Mouse (Mus musculus): ENCODE results near the gene Ppp1r11. TPM values are rescaled to one million over a fixed set of nuclear protein-coding genes. Genes with fewer than 3 reads are reported as not detected.

Ppp1r11 gene
- total RNA-seq, 2 experiments from 2014 or later = 96.9 to 110 TPM

DNA sequence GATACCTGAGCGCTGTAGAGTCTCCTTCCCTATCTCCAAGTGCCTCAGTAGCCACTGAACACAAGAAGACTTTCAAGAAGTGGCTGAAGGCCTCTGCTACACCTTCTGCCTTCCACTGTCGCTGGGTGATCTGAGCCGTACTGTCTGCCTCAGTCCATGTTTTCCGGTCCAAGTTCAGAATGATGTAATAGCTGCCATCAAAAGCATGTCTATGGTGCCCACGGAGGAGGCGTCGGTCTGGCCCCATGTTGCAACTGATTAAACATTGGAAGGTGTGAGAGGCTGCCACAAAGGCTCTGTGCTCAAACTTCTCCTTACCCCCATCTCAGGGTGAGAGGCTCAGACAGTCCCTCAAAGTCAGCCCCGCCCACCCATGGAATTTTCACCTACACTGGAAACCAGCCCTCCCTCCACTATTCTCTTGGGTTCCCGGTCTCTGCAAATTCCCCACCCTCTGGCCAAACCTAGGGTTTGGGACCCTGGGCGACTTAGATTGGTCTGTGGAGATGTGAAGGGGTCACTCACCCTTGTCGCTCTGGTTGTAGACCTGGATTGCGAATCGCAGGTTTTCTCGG is 18.9 kb upstream of the Ppp1r11 start:
- peak; percentile 43 for ATAC-seq (replicated peaks; ENCODE audit: poor library complexity, severe bottlenecking)

GRCm38 (mm10) chr17:36966875-36967274 is 15.3 kb upstream of the Ppp1r11 start:
- peak; percentile 54 for ATAC-seq (replicated peaks; ENCODE audit: poor library complexity, severe bottlenecking)

GRCm38 (mm10) chr17:36961125-36961524 is 9.6 kb upstream of the Ppp1r11 start:
- ATAC-seq (replicated peaks; ENCODE audit: poor library complexity, severe bottlenecking) = no peak

DNA sequence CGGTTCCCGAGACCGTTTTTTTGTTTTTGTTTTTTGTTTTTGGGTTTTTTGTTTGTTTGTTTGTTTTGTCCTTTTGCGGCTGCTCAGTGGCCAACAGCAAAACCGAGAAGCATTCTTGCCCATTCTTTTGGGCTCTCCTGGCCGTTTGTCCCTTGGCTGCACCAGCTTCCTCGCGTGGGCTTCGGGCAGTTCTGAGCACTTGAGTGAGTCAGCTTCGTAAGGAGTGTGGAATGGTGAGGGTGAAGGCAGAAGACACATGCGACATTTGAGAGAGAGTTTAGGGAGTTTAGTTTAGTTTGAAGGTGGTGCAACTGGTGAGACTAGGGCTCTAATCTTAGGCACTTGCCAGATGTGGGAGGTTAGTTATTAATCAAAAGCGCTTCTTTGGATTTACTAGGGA is 7.3 kb upstream of the Ppp1r11 start:
- no peak for ATAC-seq (replicated peaks; ENCODE audit: poor library complexity, severe bottlenecking)

GRCm38 (mm10) chr17:36957999-36958743 is 6.6 kb upstream of the Ppp1r11 start, which contains the start of the genes Znrd1 and Znrd1as:
Gene Znrd1 (minus strand): TSS chr17:36958559.
Gene Znrd1as (plus strand): TSS chr17:36958592.
- peak; percentile 99 for ATAC-seq (replicated peaks; ENCODE audit: poor library complexity, severe bottlenecking)

- ATAC-seq (replicated peaks; ENCODE audit: poor library complexity, severe bottlenecking) = no peak
Observed at GRCm38 (mm10) chr17:36953062-36953461, 1.5 kb upstream of the Ppp1r11 start.

GRCm38 (mm10) chr17:36952631-36953030 is 1.1 kb upstream of the Ppp1r11 start:
- no peak for ATAC-seq (replicated peaks; ENCODE audit: poor library complexity, severe bottlenecking)

- no peak for ATAC-seq (replicated peaks; ENCODE audit: poor library complexity, severe bottlenecking)
Observed at GRCm38 (mm10) chr17:36949265-36949664, 2.3 kb downstream of the Ppp1r11 start.

DNA sequence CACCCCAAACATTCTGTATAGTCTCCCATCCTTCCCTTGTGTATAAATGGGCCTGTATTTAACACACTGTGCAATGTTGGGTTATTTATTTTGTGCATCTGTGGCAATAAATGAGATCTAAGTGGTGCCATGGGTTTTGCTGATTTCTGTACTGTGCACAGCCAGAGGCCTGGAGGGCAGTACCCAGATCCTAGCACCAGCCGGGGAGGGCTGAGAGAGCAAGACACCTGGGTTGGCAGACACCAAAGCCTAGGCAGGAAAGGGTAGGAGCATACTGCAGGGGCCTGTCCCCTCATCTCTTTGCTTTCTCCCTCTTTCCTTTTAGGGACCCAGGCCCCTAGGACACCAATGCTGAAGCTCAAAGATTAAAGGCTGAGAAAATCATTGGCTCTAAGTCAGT is 3.3 kb downstream of the Ppp1r11 start:
- no peak for ATAC-seq (replicated peaks; ENCODE audit: poor library complexity, severe bottlenecking)

GRCm38 (mm10) chr17:36947051-36947819 is 4.3 kb downstream of the Ppp1r11 start:
- peak; percentile 17 for ATAC-seq (replicated peaks; ENCODE audit: poor library complexity, severe bottlenecking)

GRCm38 (mm10) chr17:36944121-36944775 is 7.3 kb downstream of the Ppp1r11 start:
- no peak for ATAC-seq (replicated peaks; ENCODE audit: poor library complexity, severe bottlenecking)

- ATAC-seq (replicated peaks; ENCODE audit: poor library complexity, severe bottlenecking) = no peak
Observed at GRCm38 (mm10) chr17:36943691-36944090, 7.8 kb downstream of the Ppp1r11 start.

GRCm38 (mm10) chr17:36942791-36943471 is 8.6 kb downstream of the Ppp1r11 start, which contains the start of gene Rnf39:
Gene Rnf39 (plus strand): TSS chr17:36942918.
- ATAC-seq (replicated peaks; ENCODE audit: poor library complexity, severe bottlenecking) = peak; percentile 36

DNA sequence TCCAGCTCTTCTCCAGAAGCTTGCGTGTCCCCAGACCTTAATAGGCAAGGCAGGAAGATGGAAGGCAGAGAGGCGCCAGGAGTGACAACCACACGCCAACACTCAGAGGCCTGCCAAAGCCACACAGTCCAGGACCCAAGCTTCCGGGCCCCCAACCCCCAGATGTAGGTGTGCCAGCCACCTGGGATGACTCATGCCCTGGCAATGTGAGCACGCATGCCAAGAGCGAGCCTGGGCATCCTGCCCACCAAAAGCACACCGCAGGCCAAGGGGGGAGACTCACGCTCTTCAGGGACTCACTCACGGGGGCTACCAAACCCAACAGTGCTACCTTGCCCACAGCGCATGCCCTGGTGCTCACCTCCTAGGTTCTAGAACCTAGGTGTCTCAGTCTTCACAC is 9.2 kb downstream of the Ppp1r11 start:
- peak; percentile 1; the same call in 1 of the 2 replicates for ATAC-seq (replicated peaks; ENCODE audit: poor library complexity, severe bottlenecking)

DNA sequence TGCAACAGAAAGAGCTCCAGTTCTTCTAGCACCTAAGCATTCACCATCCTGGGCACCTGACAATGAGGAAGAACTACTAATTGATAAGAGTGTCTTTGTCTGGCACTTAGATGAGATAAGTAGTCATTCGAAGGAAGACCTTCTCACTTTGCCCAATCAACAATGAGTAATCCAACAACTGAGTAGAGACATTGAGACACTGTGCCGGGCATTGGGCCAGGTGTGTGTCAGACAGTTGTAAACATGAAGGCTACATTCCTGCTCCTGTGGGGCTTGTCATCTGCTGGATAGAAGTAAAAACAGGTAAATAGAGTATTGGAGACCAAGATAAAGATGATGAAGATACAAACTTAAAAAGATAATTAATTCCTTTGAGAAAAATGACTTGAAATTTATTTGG is 13.5 kb downstream of the Ppp1r11 start:
- no peak for ATAC-seq (replicated peaks; ENCODE audit: poor library complexity, severe bottlenecking)

- no peak for ATAC-seq (replicated peaks; ENCODE audit: poor library complexity, severe bottlenecking)
Observed at GRCm38 (mm10) chr17:36931806-36932205, 19.7 kb downstream of the Ppp1r11 start.

- no peak for ATAC-seq (replicated peaks; ENCODE audit: poor library complexity, severe bottlenecking)
Observed at GRCm38 (mm10) chr17:36931130-36931529, 20.4 kb downstream of the Ppp1r11 start.

- ATAC-seq (replicated peaks; ENCODE audit: poor library complexity, severe bottlenecking) = no peak
Observed at GRCm38 (mm10) chr17:36930233-36930632, 21.3 kb downstream of the Ppp1r11 start.

- no peak for ATAC-seq (replicated peaks; ENCODE audit: poor library complexity, severe bottlenecking)
Observed at GRCm38 (mm10) chr17:36929236-36929932, 22.2 kb downstream of the Ppp1r11 start.

Measured in granulocyte monocyte progenitor cell, adult 5-6 weeks (primary cell).